Mouse (Mus musculus): ENCODE measurements at regions not wholly inside any gene's neighbourhood (a gene's known extent, or its start where the extent isn't known, plus 50 kb on each side); places are given as distances from the start of the nearest gene placed in this dataset.
A peak's percentile ranks its signal among the peaks of the same experiment; 100 is the strongest.

DNA sequence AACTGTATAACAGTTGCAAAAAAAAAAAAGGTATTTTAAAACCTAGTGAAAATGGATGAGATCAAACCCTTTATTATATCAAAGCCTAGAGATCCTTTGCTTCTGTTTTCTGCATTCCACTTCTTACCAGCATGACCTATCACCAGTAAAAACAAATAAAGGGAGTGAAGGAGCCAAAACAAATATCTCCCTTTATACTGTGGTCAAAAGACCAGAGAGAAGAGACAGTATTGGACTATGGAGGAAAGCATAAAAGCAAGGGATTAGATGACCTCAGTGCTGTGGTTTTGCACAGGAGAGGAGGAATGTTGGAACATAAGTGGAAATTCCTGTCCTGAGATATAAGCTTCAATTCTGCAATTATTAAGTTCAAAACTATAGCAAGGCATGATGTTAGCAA is 307.0 kb upstream of the Thbs1 start:
- no peak for ATAC-seq (ENCODE audit: poor library complexity, severe bottlenecking)

GRCm38 (mm10) chr2:117807121-117807520 is 304.6 kb upstream of the Thbs1 start:
- ATAC-seq (ENCODE audit: poor library complexity, severe bottlenecking): no peak

GRCm38 (mm10) chr2:117811506-117811905 is 300.2 kb upstream of the Thbs1 start:
- ATAC-seq (ENCODE audit: poor library complexity, severe bottlenecking): no peak

- ATAC-seq (ENCODE audit: poor library complexity, severe bottlenecking): peak; percentile 63; the same call in 1 of the 2 replicates
Measured at GRCm38 (mm10) chr2:117811931-117812330, 299.7 kb upstream of the Thbs1 start.

DNA sequence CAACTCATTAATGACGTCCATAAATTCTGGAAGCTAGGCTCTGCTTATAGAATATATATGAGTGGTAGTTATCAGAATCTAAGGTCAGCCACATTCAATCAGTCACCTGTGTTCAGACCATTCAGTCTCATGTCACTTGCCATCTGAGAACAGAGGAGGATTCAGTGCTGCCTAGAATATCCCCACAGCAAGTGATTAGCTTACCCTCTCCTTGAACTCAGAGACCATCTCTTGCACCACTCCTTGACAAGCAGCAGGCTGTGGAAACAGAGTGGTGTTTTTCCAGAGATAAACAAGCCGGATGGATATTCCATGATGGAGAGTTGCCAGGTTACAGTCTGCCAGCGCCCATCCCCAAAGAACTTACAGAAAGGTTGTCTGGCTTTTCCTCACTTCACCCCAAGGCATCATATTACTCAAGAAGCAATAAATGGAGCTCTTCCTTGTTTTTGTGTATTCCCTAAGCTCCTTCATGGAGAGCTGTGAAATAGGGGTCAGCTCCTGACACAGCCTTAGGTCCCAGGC is 291.9 kb upstream of the Thbs1 start:
- ATAC-seq (ENCODE audit: poor library complexity, severe bottlenecking): no peak

GRCm38 (mm10) chr2:117820708-117821107 is 291.0 kb upstream of the Thbs1 start:
- ATAC-seq (ENCODE audit: poor library complexity, severe bottlenecking): no peak

DNA sequence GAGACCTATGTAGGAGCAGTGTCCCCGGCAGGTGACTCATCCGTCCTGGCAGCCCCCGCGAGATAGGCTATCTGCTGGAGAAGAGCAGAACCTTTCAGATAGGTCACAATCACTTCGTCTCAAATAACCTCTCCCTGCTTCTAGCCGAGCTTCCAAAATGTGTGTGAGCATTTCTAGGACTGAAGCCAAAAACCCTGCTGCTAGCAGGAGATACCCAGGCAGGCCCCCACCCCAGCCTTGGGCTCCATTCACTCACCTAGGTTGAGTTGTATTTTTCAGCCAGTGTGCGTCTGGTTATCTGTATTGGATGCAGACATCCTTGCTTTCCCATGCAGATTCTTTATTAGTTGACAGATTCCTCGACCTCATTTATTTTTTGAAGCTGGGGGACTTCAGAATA is 286.6 kb upstream of the Thbs1 start:
- ATAC-seq (ENCODE audit: poor library complexity, severe bottlenecking): no peak

DNA sequence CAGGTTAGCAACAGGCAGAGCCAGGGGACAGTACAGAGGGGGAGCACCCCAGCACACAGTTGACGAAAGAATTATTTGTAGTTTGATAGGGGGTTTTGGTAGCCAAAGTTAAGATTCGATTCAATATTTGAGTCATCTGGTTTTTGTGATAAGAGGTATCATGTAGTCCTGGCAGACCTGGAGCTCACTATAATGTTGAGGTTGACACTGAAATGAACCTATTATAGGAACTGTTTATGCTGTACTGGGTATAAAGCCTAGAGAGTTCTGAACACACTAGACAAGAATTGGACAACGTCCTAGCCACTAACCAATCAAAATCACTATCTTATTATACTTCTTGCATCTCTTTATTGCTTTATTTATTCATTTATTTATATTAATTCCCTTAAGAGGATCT is 284.4 kb upstream of the Thbs1 start:
- ATAC-seq (ENCODE audit: poor library complexity, severe bottlenecking): no peak

DNA sequence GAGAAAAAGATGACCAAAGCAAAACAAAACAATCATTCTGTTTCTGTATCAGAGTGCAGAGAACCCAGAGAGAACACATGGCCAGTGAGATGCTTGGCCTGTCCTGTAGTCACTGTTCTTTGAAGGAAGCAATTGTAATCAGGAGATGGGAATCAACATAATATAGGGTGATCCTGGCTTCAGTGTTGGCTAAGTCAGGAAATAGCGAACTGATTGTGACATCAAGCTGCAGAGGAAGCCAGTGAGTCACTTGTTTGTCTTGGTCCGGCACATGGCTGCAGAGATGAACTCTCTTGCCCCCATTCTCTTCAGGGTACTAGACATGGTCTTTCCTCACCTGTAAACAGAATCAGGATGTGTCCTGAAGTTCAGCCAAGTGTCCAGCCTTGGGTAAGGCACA is 273.3 kb upstream of the Thbs1 start:
- ATAC-seq (ENCODE audit: poor library complexity, severe bottlenecking): peak; percentile 80

- ATAC-seq (ENCODE audit: poor library complexity, severe bottlenecking): no peak
Measured at GRCm38 (mm10) chr2:117840406-117840805, 271.3 kb upstream of the Thbs1 start.

DNA sequence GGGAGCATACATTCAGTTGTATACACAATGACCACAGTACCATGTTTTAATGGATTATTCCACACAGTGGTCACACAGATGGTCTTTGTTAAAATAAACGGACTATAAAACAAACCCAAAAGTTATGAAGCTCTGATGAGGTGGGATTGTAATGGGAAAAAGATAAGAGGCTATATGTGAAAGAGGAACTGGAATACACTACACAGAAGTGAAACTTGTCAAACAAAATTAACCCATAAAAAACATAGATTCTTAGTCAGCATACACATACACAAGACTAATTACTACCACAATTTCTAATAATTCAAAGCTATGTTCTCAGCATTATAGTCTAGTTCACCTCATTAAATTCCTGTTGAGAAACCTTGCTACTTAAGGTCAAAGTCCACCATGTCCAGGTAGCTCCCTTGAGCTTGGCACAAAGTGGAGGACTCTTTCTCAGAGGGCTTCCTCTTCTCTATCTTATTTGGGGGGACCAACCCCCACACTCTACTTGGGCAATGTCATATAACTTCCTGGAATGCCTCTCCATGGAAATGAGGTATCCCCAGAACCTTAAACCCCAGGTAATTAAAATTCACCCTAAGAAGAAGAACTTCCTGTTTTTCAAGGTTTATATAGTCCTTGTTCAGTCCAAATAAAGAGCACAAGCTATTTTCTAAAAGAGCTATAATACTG is 269.2 kb upstream of the Thbs1 start:
- peak; percentile 78 for ATAC-seq (ENCODE audit: poor library complexity, severe bottlenecking)

GRCm38 (mm10) chr2:117852442-117852841 is 259.2 kb upstream of the Thbs1 start:
- ATAC-seq (ENCODE audit: poor library complexity, severe bottlenecking): peak; percentile 100

DNA sequence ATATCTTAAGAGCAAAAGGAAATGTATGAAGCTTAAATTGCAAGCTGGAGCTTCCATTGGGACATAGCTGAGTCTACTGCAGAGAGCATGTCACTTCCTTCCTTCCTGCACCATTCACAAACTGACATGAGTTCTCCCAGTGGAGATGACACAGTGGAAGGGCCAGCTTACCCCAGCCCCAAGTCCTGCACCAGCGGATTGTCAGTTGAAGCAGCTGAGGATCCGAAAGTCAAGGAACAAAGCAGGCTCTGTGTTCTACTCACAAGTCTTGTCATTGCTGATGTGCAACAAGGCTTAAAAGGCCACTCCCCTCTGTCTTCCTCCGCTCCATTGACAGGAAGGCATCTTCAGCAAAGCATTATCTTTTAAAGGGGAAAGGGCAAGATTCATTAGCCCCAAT is 249.4 kb upstream of the Thbs1 start:
- ATAC-seq (ENCODE audit: poor library complexity, severe bottlenecking): no peak

DNA sequence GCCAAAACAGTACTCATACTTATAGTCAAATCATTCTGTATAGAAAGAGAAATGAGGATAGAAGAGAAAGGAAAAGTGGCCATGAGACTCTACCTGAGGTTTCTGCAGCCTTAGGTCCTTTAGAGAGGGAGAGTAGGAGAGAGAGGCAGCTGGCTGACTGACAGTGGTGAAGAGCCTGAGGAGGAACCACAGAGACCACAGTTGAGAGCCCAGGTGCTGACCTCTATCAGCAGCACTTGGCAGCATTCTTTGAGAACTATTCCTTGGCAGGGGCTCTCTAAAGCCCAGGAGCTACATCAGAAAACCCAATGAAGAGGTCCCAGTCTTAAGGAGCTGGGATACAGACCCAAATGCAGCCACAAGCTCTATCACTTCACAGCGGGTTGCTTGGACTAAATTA is 246.6 kb upstream of the Thbs1 start:
- no peak for ATAC-seq (ENCODE audit: poor library complexity, severe bottlenecking)

- no peak for ATAC-seq (ENCODE audit: poor library complexity, severe bottlenecking)
Measured at GRCm38 (mm10) chr2:117866946-117867345, 244.7 kb upstream of the Thbs1 start.

DNA sequence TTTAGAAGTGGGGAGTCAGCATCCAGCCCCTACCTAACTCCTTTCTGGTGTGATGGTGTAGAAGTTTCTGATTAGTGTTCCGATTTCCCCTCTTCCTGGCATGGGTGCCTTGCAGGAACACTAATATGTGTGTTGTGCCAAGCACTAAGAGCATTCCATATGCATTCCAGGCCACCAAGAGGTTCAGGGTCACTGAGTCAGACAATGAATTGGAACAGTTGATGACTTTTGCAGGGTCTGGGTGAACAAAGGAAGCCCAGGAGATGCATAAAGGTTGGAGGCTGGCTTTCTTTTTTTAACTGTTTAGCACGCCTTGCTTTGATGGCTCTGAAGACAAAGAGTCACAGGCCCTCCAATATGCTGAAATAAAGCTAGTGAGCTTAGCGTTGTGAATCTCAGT is 244.3 kb upstream of the Thbs1 start:
- no peak for ATAC-seq (ENCODE audit: poor library complexity, severe bottlenecking)

- no peak for ATAC-seq (ENCODE audit: poor library complexity, severe bottlenecking)
Measured at GRCm38 (mm10) chr2:117868857-117869256, 242.8 kb upstream of the Thbs1 start.

- ATAC-seq (ENCODE audit: poor library complexity, severe bottlenecking): no peak
Measured at GRCm38 (mm10) chr2:117871507-117872282, 240.0 kb upstream of the Thbs1 start.

GRCm38 (mm10) chr2:117877816-117878215 is 233.9 kb upstream of the Thbs1 start:
- ATAC-seq (ENCODE audit: poor library complexity, severe bottlenecking): no peak

DNA sequence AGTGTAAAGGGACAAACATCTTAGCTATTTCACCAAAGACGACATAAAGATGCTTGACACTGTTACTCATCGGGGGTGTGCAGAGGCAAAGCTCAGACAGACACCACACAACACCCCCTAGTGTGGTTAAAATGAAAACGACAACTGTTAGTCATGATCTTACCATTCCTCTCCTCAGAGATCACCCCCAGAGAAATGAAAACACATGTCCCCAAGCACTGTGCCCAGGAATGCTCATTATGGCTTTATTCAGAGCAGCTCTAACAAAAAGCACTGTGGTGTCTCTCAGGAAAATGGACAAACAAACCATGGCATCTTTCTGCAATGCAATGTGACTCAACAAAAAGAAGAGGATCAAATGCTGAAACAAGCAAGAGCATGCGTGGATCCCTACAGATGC is 229.5 kb upstream of the Thbs1 start:
- no peak for ATAC-seq (ENCODE audit: poor library complexity, severe bottlenecking)

DNA sequence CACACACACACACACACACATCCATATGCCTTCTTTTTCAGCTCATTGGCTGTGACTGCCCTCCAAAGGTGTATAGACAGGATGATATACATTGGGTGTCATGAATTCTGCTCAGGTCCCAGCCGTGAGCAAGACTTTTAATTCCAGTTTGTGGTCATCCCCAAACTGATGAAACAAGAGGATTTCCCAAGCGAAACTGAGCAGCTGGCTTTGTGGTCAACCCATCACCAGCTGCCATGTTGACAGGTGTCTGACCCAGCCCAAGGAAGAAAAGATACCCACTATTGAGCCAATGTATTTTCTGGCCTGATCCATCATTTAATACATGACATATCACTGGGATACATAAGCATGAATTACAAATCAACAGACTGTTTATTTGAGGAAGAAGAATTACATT is 228.8 kb upstream of the Thbs1 start:
- peak; percentile 33 for ATAC-seq (ENCODE audit: poor library complexity, severe bottlenecking)

DNA sequence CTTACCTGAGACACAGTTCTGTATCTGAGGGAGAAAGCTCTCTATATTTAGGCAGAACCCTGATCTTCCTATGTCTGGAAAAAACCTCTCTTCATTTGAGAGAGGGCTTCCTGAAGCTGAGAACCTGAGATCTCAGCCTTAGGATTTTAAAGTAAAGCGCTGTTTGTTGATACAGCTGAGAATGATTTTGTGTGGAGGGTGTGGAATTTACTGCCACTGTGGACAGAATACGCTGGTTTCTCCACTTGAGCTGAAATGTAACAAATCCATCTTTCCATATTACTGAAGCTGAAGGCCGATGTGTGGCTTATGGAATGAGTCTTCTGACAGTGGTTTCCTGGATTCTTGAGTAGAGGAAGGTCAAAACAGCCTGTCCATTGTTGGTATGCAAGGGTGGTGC is 225.2 kb upstream of the Thbs1 start:
- ATAC-seq (ENCODE audit: poor library complexity, severe bottlenecking): no peak

Measured in megakaryocyte, adult 5-6 weeks (primary cell).